Mouse (Mus musculus): Measurements from ENCODE around the gene Fxyd7.
A peak's percentile ranks its signal among the peaks of the same experiment; 100 is the strongest.

The Fxyd7 gene

DNA sequence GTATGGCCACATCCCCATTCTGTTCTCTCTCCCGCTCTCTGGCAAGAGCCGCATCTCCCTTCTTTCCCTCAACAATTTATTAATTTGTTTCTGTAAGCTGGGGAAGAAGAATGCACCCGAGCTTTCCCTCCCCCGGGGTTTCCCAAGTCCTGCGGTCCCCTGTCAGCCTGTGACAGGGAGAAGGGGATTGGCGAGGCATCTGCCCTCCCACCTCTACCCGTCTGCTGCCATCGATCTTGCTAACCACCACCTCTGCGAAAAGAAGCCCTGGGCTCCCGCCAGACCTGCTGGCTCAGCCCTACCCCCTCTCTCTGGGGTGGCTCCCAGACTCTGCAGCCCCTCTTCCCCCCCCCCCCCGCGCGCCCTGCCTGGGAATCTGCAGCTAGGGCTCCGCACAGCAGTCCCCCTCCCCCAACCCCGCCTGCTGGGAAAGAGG is 1.4 kb downstream of the Fxyd7 start:
- DNase-seq: peak; percentile 71

DNA sequence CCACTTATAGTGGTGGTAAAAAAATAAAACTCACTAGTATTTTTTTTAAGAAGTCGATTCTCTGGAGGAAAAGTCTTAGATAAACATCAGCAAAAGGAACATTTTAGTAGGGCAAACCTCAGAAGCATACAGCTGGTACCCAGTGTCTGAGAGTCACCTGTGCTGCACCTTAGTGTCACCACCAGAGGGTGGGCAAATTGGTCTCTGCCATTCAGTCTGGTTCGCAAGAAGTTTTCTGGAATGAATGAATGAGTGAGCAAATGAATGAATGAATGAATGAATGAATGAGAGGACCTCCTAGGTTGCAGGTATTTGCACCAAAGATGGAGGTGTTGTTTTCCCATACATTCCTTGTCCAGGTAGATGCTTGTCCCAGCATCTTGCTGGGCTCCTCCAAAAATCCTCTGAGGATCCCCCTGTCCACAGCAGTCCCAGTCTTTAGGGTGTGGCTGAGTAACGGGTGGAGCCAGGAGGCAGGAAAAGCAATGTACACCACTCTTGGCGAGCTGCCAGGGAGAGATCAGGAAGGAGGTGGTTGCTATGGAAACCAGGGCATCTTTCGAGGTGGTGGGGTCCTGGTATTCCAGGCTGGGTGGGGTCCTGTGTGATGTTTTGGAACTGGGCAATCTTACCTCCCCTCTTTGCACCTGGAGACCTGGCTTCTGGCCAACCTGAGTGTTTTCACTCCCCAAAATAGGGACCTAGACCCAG is 2.0 kb downstream of the Fxyd7 start:
- DNase-seq: peak; percentile 76

DNA sequence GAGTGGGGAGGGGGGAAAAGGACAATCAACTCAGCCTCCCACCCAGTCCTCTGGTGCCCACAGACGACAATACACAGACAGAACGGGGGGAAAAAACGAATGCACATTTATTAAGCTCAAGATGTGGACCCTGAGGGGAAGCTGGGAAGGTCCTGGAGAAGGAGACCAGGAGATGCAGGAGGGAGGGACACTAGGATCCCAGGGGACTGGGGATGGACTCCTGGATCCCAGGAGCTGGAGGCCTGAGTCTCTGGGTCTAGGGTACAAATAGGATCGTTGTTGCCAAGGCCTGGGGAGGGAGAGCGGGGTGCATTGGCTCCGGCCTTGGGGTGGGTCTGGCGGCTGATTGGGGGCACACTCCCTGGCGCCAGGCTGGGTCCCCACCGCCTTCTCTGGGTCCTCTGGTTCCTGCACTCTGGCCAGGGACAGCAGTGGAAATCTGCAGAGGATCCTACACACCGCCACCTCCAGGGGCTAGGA is 8.8 kb downstream of the Fxyd7 start, which contains the start of gene Fxyd5:
Fxyd5 (minus strand) TSS at position 51 of the 480 bp plus-strand sequence.
- no peak for DNase-seq

DNA sequence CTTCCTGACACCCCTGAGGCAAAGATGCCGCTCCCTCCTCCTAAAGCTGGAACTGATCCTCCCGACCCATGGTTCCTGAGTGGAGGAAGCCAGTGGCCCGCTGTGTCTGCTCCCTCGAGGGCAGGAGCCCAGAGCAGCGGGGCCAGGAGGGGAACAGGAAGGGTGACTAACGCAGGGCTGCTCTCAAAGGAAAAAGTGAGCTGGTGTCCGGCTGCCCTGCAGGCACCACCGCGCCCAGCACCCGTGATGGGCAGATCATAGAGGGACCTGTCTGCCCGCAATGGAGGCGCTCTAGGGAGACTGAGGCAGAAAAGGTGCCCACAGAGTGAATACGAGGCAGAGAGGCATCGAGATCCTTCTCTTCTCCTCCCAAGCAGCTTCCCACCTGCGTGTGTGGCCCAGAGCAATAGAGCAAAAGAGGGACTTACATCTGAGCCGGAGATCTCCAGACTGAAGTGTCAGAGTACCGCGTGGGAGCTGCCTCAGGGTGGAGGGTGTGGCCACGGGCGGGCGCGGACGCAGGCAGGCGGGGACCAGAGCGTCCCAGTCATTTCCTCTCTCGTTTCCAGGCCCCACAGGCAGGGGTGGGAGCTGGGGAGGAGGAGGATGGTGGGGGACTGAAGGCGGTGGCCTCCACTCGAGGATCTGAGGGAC is 9.5 kb downstream of the Fxyd7 start:
- no peak for DNase-seq

DNA sequence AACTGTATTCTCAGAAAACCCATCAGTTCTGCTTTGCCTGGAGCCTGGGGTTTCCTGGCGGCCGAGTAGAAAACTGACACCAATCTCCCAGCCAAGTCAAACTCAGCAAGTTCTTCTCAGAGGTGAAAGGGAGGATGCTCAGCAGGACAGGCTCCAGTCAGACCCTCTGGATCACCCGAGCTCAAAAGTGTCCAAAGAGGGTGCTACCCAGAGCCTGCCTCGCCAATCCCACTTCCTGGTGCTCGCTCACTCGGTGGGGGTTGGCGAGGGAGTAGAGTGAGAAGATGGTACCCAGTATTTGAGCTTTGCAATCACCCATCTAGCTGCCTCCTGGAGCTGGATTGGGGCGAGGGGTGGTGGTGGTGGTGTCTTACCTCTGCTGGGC is 10.3 kb downstream of the Fxyd7 start:
- DNase-seq: no peak

DNA sequence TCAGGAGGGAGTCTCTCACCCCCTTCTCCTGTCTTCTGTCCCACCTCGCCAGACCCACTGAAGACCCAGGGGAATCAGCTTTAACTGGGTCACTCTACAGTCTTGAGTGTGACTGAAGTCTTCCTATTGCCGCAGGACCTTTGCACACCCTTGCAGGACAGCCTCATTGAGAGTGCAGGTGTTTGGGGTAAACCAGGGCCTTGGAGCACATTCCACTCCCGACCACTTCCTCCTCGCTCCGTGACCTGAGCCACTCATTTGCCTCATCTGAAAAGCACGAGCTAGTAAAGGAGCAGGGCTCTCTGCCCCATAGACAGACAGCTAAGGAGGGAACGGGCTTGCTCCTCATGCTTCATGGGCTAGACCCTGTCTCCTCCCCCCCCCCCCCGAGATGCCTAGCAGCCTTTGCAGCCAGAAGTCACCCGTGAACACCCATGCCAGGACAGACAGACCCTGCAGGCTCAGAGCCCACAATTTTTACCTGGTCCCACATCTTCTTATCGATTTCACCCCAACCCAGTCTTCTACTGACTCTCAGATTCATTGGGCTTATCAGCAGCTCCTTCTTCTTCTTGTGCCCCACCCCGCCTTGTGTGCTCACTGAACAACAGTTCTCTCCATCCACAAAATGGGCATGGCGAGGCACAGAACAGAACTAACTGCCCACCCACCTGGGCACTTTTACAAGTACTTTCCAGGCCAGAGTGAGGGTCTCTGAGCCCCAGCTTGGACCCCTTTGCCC is 10.8 kb downstream of the Fxyd7 start:
- no peak for DNase-seq

DNA sequence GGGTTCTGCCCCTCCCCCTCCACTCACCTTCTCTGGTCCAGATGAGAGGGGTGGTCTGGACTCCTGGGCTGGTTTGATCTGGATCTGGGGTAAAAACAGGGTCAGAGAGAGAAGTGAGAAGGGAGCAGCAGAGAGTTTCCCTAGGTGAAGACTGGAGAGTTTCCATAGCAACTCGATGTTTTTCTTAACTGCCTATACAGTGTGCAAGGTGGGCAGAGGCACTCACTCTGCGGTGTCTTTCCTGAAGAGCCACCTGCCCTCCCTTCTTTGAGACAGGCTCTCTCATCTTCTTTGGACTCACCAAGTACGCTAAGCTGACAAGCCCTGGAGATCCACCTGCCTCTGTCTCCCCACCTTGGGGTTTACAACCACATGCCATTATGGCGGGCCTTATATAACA is 12.3 kb downstream of the Fxyd7 start:
- DNase-seq: no peak

DNA sequence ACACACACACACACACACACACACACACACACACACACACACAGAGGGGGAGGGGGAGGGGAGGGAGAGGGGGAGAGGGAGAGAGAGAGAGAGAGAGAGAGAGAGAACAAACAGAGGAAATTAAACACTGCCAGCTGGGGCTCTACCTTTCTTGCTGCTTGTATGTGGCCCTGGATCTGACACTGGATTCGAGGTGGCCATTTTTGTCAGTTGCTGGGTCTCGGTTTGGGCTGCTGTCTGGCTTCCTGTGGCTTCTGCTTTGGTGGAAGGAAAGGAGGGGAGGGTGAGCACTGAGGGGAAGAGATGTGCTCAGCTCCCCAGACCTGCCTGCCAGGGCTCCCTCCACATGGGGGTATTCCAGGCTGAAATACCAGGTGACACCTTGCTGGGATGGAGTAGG is 13.6 kb downstream of the Fxyd7 start:
- no peak for DNase-seq

DNA sequence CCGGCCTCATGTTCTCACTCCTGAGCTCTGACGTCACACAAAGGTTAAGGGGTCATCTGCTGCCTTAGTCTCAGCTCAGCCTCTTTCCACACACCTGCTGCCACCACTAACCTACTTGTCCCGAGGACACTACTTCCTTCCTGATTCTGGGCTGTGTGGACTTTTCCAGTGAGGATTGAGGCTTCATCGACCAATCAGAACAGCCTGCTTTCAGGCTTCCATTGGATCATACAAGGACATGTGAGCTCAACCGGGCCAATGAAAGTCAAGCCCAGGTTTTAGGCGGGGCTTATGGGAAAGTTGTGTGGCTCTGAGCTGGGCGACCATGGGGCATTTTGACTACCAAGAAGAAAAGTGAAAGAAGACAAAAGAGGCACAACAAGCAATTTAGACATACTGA is 14.3 kb downstream of the Fxyd7 start:
- no peak for DNase-seq

DNA sequence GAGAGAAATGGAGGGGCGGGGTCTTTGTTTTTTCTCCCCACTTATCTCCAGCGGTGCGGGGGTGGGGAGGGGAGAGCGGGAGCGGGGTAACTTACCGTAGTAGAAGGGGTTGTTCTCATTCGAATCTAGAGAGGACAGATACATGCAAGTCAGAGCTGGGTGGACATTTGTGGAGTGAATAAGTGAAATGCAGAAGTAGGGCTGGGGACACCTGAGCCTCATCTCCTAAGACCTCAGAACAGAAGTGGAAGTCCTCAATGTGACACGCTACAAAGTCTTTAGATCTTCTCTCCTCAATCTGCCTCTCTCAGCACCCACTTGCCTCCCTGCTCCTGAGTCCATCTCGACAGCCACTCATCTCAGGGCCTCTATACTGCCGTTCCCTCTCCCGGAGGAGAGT is 16.0 kb downstream of the Fxyd7 start:
- DNase-seq: no peak

DNA sequence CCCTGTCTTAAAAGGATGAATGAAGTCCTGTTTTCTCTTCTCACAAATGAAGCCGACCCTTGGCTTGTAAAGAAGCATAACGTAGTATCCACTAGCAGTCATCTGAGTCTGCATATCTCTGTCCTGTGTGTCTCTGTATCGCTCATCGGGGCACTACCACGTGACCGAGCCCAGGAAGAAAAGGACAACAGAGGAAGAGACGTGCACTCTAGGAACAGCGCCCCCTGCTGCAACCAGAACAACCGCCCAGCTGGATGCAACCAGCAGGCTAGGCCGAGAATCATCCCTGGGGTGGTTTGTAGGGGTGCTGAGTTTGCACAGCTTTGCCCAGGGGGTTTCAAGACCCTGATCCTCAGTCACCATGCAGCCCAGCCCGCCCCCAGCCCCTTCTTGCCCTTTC is 16.5 kb downstream of the Fxyd7 start:
- peak; percentile 44 for DNase-seq

DNA sequence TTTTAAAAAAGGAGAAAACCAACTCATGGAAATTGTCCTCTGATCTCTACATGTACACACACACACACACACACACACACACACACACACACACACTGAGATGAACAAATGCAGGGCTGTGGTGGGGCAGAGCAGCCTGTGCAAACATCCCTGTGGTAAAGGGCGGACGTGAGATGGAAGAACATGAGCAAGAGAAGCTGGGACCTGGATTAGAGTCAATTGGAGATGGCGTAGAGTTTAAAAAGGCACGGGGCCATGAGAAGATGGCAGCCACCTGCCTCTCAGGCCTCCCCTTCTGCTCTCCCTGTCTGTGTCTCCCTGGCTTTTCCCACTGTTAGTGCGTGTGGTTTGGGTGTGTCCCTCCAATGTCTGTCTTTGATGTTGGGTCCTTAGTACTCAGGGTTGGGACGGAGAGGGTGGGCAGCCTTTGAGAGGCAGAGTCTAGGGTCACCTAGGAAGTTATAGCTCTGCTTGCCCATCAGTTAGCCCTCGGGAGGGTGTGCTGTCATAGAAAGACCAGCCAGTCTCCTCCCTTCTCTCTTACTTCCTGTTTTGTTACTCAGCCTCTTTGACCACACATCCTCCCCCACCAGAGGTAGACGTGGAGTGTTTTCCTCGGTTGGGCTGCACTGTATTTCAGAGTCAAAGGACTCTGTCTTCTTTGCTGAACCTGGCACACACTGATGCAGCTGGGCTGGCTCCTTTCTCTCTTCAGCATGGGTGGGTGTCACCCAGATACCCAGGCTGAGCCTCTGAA is 17.7 kb downstream of the Fxyd7 start:
- no peak for DNase-seq

DNA sequence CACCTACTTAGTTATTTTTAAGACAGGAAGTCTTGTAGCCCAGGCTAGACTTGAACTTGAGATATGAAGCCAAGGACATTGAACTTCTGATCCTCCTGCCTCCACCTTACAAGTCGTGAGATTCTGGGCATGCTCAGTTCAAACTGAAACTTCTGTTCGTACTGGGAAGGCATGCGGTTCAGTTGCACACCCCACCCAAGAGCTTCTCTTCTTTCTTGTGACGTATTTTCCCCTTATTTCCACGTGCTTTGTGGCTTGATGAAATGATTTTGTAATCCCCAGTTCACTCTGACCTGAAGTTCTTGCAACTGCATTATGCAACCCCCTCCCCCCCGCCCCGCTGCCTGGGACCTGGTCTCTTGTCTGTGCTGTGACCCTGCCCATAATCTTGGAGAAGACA is 19.5 kb downstream of the Fxyd7 start:
- no peak for DNase-seq

DNA sequence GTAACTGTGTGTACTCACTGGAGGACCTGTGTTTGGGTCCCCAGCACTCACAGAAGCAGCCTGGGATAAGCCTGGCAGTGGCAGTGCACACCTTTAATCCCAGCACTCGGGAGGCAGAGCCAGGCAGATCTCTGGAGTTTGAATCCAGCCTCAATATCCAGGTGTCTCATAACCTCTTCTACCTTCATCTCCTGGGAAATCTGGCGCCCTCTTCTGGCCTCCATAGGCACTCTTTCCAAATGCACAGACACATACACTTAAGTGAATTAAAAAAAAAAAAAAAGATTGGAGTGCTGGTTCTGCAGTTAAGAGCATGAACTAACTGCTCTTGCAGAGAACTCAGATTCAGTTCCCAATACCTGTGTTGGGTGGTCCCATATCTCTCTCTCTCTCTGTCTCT is 20.6 kb downstream of the Fxyd7 start:
- DNase-seq: no peak

DNA sequence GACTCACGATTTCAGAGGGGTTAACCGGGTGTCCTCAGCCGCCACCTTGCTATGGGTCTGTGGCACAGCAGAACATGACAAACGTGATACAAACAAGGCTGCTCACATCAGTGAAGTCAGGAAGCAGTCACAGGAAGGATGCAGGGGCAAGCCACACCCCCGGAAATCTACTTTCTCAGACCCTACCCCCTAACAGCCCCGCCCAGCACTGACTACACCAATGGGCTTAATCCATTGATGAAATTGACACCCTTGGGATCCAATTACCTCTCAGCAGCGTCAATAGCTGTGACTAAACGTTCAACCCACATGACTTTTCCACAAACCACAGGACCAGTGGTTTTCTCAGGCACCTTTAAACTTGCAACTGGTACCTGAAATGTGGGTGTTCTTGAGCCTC is 22.7 kb downstream of the Fxyd7 start:
- no peak for DNase-seq

DNA sequence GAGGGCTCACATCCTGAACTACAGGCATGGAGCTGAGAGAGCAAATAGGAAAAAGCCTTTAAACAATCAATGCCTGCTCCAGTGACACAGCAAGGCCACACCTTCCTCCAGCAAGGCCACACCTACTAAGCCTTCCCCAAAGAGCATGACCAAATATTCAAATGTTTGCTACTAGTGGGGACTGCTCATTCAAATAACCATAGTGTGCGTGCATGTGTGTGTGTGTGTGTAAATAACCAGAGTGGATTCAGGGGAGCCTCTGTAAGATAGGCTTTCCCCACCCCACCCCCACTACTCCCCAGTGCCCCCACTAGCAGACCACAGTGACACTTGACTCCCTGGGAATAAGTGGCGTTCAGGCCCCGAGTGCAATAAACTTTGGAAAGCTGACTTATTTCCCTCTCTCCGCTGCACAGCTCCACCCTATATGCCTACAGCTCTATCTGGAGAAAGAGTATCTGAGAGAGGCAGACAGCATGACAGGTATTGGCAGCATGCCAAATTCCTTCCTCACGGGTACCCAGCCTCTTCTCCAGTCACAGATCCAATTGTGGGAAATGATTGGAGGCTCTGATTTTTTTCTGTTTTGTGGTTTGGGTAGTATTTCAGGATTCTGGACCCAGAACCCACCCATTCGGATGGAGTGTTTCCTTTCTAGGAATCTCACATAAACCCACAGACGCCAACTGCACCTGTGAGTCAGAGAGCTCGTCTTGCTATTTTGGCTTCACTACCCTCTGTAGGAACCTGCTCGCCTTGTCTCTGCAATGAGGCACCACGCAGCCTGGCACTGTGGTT is 34.0 kb downstream of the Fxyd7 start:
- DNase-seq: peak; percentile 63

DNA sequence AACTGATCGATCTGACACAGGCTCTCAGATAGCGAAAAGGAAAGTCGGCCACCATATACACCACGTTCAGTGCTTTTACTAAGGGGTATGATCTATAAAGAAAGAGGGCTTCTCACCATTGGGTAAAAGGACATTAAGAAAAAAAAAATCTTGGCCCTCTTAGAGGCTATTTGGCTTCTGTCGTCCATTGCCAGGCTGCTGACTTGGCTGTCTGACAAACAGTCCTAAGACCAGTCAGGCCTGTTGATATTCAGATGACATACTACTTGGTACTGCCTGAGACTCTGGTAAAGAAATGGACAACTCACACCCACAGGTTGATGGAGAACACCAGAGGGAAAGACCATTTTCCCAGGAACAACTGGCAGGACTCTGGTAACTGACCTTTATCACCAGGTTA is 38.3 kb downstream of the Fxyd7 start:
- no peak for DNase-seq

DNA sequence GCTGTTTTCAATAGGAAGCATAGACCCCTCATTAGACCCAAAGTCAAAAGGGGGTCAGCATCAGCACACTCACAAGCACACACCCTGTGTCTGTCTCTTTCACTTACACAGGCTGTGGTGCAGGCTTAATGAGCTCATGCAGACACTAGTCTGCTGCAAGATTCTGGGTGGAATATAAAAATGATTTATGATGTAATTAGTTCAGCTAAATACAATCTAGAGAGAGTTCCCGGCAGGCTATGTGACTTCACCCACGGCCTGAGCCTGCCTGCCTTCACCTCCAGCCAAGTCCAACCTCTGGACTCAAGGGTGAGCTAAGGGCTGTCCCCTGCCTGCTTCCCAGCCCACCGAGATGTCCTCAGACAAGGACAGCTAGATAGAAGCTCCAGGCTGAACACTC is 42.4 kb downstream of the Fxyd7 start:
- no peak for DNase-seq

DNA sequence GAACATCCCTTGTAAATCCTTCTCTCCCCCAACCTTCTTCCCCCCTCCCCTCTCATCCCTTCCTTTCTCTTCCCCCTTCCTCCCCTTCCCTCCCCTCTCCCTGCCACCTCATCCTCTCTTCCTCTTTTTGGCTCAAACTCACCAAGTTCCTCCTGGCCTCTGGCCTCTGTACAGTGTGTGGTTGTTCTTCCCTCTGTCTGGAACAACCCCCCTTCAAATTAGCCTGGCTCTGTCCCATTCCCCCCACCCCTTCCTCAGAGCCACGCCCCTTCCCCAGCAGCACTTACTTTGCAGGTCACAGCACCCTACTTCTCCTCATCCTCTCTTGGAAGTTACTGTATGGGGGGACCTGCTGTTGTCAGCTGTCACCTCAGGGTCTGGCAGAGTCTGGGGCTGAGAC is 43.1 kb downstream of the Fxyd7 start:
- DNase-seq: no peak

DNA sequence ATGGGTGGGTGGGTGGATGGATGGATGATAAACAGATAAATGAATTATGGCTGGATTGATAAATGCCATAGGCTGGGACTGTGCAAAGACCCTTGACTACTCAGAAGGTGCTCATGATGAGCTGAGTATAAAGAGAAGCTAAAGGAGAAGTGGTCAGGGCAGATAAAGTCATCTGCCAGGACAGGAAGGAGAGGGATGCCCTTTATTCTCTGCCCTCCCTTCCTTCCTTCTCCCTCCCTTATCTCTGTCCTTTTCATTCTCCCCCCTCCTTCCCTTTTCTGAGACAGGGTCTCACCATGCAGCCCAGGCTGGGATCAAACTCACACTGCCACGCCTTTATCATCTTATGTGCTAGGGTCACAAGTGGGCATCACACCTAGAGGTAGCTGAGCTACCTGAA is 43.5 kb downstream of the Fxyd7 start:
- no peak for DNase-seq

DNA sequence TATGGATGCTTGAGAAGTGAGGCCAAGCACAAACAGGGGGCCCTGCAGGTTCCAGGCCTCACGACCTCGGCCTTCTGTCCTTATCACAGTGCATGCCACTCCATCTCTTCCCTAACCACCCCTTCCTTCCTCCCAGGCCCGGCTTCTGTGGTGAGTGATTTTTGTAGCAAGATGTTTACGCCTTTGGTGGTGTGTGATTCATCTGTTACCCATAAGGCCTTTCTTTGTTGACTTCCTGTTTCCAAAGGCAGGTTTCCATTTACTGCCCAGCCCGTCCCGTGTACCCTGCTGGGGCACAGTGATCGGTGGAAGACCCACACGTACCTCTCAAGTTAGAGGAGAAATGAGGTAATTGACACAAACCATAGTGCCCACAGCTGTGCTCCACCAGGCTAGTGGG is 48.6 kb downstream of the Fxyd7 start:
- DNase-seq: no peak

DNA sequence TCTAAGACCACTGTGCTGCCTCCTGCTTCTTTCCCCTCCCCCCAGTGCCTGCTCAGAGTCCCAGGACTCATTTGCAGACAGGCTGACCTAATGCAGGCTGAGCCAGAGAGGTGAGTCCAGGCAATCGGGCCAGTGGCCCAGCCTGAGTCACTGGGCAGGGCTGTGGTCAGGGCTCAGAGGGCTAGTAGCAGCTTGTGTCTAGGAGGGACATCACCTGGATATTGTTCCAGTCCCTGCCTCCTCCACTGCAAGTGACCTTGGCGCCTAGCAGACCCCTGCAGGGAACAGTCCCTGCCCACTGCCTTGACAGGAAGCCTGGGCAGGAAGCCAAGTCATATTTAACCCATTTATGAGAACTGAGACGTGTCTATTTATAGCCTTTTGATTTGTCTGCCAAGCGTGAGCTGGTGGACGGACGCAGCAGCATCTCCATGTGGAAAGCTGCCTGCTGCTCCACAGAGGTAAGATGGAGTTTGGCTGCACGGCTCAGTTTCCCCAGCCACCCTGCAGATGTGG is 50.7 kb downstream of the Fxyd7 start:
- peak; percentile 28 for DNase-seq

All from right cerebral cortex, postnatal 14 days (tissue).